Mouse (Mus musculus) left cerebral cortex, adult 9 months (tissue): Measurements from ENCODE around the gene Usp36.

Experiments used
- DNase-seq, 2 experiments: peaks; one replicate each; pipeline ENCODE4 v3.0.0; 2022; ENCODE audit warnings: low spot score in 2 of 2

Usp36 gene

GRCm38 (mm10) chr11:118298810-118299209, 8.8 kb upstream of the Usp36 start:
- no peak for DNase-seq

DNA sequence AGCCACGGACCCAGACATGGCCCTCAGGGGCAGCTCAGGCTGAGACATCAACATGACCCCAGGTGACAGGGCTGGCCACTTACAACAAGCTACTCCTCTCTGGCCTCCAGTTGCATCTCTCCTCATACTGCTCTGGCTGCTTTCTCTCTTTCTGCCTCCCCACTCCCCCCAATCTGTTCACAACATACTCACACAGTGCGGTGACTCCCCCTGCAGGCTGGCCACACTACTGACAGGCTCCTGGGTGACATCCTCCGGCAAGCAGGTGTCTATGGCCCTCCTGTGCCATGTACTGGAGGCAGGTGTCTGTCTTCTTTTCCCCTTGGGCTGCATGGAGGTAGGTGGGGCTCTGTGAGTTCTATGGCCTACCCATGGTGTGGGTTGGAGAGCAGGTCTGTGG, 7.9 kb upstream of the Usp36 start:
- DNase-seq: no peak

- DNase-seq: no peak
Measured at GRCm38 (mm10) chr11:118295026-118295425, 5.0 kb upstream of the Usp36 start.

- no peak for DNase-seq
Measured at GRCm38 (mm10) chr11:118292671-118293070, 2.6 kb upstream of the Usp36 start.

GRCm38 (mm10) chr11:118289562-118289961, 482 bp downstream of the Usp36 start:
- DNase-seq: no peak

- no peak for DNase-seq
Measured at GRCm38 (mm10) chr11:118289037-118289511, 970 bp downstream of the Usp36 start.

GRCm38 (mm10) chr11:118287573-118287972, 2.5 kb downstream of the Usp36 start:
- no peak for DNase-seq

DNA sequence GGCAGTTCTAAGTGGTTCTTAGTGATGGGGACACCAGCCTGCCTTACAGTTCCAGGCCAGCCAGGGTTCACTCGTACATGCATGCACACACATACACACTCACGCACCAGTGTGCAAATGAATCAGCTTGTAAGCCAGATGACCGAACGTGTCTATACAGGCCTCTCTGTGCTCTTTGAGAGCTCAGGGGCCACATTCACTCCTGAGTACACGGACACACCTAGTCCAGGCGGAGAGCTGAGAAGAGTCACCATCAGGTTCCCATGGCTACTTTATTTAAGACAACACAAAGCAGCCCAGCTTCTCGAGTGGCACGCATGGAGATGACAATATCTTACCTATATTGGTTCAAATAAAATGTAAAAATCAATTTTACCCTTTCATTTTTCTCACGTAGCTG, 3.6 kb downstream of the Usp36 start:
- no peak for DNase-seq

DNA sequence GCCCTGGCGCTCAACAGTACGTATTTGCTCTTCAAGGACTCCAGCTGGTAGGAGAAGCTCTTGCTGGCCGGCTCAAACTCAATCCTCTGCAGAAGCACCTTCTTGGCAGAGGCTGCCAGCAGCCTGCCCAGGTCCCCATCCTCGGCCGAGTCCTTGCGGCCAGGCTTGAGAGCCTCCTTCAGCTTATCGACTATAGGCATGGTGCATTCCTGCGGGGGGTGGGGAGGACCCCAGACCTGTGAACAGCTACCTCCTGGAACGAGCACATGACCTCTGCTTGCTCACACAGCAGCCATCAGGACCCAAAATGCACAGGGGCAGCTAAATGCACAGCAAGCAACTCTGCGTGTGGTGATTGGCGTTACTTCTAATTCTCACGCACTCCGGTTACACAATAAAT, 4.3 kb downstream of the Usp36 start:
- DNase-seq: no peak

GRCm38 (mm10) chr11:118280218-118280617, 9.8 kb downstream of the Usp36 start:
- DNase-seq: no peak

DNA sequence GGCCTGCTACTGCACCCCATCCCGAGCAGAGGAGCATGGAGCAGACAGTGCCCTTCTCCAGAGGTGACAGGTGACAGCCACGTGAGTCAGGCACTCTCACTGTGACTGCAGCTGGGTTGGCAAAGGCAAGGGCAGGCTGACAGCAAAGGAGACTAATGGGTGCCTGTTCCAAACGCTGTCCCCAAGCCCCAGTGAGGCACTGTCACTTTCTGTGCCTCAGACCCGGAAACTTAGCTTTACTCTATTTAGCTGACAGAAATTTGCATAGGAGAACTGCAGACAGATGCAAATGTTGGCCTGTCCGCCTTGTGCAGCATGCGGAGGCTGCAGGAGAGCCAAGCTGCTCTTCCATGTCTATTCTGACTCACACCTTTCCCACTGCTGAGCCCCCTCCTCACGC, 13.7 kb downstream of the Usp36 start:
- no peak for DNase-seq

DNA sequence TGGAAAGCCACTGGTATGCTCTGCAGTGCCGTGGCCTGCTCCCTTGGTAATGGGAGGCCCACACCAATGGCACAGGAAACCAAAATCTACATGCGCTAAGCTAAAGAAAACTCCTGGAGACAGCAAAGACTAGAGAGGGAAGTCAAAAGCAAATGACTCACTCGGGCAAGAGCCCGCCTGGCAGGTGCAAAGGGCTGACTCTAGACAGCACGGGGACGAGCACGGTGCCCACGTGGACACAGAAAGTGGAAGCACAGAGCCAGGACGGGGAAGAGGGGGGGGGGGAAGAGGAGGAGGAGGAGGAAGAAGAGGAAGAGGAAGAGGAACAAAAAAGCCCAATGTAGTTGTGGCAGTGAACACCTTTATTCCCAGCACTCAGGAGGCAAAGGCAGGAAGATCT, 15.0 kb downstream of the Usp36 start:
- DNase-seq: no peak

- no peak for DNase-seq
Measured at GRCm38 (mm10) chr11:118269827-118270226, 20.2 kb downstream of the Usp36 start.

DNA sequence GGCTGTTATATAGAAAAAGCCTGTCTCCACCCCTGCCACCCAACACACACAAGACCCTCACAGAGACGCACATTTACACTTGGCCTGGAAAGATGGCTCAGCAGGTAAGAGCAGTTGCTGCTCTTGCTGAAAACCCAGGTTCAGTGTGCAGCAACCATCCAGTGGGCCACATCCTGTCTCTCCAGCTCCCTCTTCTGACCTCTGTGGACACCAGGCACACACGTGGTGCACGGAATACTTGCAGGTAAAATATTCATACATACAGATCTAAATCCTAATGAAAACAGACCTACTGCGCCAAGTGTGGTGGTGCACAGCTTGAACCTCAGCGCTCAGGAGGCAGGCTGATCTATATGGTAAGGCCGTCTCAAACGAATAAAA, 23.4 kb downstream of the Usp36 start:
- no peak for DNase-seq

DNA sequence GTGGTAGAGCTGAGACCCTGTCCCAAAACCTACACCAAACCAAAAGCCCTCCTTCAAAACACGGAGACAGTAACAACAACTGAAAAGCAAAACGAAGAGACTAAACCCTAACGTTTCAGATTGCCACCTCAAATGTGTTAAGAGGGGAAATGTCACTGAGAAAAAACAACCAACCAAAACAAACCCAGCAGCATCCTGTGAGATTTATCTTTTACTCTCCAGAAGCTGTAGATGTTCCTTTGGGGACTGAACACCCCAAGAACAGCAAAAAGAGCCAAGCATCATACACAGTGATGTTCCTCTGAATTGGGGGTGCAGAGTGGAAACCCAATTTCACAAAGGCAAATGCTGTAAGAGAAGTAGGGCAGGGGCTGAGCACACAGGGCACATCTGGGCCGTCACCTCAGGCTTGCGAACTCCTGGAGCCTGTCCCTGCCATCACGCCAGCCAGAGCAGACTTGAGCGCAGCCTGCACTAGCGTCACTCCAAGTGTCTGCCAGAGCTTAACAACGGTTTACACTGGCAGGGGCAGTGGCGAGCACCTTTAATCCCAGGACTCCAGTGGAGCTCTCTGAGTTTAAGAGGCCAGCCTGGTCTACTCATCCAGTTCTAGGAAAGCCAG, 23.9 kb downstream of the Usp36 start:
- DNase-seq: no peak

- DNase-seq: no peak
Measured at GRCm38 (mm10) chr11:118265621-118266020, 24.4 kb downstream of the Usp36 start.

- peak in 1 of 2 experiments; percentile 37 for DNase-seq
Measured at GRCm38 (mm10) chr11:118263146-118263545, 26.9 kb downstream of the Usp36 start.

DNA sequence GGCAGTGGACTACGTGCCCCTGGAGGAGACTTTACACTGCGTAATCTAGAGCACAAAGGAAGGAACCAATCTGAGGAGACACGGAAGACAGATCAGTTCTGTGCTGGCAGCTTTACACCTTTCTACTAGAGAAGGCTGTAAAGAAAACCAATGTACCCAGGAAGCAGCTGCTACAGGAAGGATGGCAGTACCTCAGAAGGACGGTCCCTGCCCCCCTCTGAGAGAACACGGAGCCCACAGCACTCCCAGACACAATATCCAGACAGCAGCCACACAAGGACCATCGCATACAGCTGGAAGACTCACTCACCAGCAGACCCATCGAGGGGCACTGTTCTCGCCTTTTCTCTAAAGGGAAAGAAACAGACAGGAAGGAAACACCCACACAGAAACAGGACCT, 30.0 kb downstream of the Usp36 start:
- no peak for DNase-seq

DNA sequence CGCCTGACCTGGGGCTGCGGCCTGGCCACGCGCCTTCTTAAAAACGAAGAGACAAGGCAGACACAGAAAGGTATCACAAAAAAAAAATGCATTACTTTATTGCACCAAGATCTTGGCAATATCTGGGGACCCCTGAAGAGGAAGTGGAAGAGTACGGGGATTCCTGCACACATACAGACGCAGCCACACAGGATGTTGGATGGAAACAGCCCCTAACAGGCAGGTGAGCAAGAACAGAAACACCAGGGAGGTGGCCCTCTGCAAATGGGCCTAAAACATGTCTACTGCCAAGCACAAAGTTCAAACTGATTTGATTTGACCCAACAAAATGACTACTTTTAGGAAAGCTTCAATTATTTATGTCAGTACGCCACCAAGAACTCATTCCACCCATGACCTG, 30.5 kb downstream of the Usp36 start:
- no peak for DNase-seq

DNA sequence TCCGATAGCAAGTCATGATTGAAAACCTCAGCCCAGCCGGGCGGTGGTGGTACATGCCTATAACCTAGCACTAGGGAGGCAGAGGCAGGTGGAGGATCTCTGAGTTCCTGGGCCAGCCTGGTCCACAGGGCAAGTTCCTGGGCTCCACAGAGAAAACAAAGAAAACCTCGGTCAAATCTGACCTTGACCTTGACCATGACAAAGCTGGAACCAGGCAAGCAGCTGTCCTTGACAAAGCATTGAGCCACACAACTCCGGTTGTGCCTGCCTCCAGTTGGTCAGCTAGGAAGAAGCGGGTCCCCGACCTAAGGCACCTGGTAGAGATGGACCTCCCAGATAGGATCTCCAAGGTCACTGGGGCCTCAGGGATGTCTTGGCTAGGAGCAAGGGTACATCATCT, 33.7 kb downstream of the Usp36 start:
- DNase-seq: no peak

DNA sequence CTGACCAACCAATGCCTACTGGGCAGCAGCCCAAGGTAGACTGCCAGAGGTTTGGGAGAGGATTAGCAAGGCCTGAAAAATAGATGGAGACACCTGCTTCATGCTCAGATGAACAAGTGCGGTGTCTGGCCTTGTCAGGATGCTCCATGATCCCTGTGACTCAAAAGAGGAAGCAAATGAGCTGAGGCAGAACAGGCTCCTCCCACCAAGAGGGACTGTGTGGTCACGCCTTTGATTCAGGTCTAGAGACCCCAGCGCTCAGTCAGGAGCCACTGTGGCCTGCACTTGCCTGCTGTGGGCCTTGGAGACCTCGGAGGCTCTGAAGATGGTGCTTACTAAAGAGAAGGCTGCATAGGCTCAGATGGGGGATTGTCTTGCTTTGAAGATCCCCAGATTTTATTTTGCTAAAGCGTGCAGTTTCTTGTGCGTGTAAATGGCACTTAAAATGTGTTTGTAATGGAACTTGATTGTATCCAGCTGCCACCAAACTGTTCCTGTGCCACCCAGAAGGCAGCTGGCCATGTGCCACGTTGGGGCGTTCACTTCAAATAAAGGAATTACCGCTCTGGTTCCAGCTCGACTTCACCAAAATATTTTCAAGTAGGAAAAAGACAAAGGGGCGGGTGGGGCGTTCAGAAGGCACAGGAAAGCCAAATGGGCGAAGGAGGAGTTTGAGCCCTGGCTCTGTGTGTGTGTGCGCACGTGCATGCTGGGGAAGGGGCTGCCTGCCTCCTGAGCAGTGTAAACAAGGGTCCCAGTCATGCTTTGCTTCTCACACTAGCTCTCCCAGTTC, 35.7 kb downstream of the Usp36 start:
- DNase-seq: peak; percentile 48 to 55

DNA sequence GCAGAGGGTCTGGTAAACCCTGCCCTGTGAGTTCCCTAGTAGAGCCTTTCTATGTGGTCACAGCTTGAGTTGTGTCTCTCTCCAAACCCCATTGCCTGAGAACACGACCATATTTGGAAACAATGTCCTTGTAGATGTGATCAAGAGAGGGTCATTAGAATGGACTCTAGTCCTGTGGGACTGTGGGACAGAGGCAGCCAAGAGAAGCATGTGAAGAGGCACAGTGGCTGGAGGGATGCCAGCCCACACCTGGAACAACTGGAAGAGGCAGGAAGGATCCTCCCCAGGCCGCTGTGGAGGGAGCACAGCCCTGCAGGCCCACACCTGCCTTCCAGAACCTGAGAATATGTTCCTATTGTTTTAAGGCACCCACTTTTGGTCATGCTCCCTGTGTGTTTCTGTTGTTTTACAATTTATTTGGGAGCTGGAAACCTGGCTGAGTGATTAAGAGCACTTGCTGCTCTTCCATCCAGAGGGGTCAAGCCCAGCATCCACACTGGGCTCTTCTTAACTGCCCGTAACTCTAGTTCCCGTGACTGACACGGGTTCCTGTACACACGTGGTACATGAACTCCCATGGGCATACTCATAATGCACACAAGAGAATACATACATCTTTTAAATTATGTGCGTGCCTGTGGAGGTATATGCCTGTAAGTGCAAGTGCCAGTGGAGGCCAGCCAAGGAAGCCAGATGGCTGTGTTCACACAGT, 36.4 kb downstream of the Usp36 start:
- no peak for DNase-seq

DNA sequence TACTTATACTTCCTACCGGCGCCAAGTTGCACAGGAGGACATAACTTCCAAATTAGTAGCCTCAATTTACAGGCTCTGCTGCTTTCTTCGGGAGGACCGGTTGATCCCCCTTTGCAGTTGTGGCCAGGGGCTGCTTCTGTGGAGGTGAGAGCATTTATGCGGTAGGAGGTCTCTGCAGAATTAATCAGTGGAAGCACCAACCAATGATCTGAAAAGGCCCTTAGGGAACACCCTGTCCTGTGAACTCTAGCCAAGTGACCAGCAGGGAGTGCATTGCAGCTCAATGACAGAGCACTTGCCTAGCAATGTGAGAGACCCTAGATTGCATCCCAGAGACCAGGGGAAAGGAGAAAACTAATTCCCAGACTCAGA, 41.0 kb downstream of the Usp36 start:
- DNase-seq: no peak
